Mouse (Mus musculus): ENCODE data around the gene Olfr1199. TPM values are rescaled to one million over a fixed set of nuclear protein-coding genes. Genes with fewer than 3 reads are reported as not detected.

The Olfr1199 gene
- polyA plus RNA-seq (2014; fragmentation: Illumina TruSeq; extraction: RNeasy Lipid Tissue Mini Kit (QIAGEN cat#74804); ENCODE audit: low read depth, low replicate concordance): not detected

DNA sequence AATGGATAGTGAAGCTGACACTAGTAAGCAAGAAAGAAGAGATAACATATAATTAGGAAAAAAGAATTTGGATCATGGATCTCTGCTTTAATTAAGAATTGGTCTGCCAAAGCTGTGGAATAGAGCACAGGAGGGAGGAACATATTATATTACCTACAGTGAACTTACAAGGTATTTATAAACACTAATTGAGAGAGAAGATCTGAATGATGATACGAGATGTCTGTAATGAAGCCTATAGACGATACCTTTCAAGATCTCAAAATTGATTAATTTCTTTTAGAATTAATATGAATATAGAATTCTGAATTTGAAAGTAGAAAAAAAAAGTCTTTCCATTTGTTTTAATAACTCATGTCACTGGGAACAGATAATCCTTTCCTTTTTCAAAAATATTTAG is at the start of gene Olfr1199:
Olfr1199 (minus strand) TSS at position 101 of the 400 bp plus-strand sequence.

DNA sequence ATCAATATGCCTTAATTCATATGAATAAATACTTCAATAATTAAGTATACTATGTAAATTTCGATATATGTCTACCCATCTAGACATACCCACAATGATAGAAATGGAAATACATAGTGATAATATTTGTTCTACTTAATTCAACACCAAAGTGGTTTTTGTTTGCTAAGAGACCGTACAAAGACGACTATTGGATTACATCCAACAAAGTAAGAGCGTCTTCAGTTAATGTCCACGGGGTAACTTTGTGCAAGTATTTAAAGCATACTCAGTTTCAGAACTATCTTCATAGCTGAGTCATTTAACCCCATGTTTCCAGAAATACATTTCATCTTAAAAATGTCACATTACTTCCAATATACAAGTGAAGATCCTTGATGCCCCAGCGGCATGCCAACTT is 32.5 kb upstream of the Olfr1199 start, which contains the start of gene Olfr1201:
Olfr1201 (plus strand) TSS at position 301 of the 400 bp plus-strand sequence.

DNA sequence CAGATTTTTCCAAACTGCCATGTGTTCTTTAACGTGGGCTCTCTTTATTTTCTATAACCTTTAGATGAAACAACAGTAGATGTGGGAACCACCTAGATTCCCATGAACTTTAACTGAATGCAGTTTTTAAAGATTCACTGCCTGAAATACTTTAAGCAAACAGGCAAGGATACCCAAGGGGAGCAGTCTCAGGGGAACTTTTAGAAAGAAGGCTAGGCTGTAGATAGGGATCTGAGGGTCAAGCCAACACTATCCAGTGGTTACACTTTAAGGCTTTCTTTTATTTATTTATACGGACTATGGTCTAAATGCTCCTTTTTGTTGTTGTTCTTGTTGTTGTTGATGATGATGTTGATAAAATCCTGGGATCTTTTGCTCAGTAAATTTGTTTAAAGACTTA is 10.1 kb upstream of the Olfr1199 start, which contains the start of gene Olfr1200:
Olfr1200 (minus strand) TSS at position 101 of the 400 bp plus-strand sequence.

DNA sequence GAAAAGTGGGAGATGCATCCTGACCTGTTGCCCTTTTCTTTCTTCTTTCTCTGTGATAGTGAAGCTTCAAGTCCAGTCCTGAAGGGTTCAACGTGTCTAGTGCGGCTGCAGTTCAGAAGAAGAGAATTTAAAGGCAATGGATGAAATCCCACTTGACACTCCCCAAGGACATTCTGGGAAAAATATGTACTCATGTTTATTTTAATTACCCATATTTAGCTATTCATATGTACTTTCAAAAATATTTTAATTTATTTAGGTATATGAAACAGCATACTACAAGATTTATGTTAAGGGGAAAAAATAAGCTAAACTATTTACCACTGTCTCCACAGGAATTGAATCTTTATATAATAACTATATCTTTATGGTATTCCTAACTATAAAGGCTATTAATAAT is 9.0 kb downstream of the Olfr1199 start, which contains the start of gene Olfr1198:
Olfr1198 (minus strand) TSS at position 101 of the 400 bp plus-strand sequence.

DNA sequence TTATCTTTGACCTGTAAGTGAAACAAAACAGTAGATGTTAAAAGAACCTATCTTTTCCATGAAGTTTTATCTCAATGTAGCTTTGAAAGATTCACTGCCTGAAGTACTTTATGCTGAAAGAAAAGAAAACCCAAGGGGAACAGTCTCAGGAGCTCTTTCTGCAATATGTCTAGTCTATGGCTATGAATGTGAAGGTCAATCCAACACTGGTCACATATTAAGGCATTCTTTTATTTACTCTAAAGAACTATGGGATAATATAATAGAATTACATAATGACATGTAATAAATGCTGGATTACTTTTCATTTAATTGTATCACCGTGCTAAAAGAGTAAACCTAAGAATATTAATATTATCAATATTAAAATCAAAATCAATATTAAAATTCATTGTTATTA is 28.0 kb downstream of the Olfr1199 start, which contains the start of gene Olfr1197:
Olfr1197 (minus strand) TSS at position 101 of the 400 bp plus-strand sequence.

DNA sequence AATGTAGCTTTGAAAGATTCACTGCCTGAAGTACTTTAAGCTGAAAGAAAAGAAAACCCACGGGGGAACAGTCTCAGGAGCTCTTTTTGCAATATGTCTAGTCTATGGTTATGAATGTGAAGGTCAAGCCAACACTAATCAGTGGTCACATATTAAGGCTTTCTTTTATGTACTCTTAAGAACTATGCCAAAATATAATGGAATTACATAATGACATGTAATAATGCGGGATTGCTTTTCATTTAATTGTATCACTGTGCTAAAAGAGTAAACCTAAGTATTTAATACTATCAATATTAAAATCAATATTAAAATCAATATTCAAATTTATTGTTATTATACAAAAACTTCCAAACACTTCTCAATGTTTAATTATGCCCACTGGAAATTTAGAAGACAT is 55.8 kb downstream of the Olfr1199 start, which contains the start of gene Olfr1196:
Olfr1196 (minus strand) TSS at position 101 of the 400 bp plus-strand sequence.

Other genes starting within 250 kb of the Olfr1199 start
- gene Olfr1186, start 241.9 kb downstream of the Olfr1199 start, polyA plus RNA-seq (2014; fragmentation: Illumina TruSeq; extraction: RNeasy Lipid Tissue Mini Kit (QIAGEN cat#74804); ENCODE audit: low read depth, low replicate concordance): not detected
- not detected for gene Olfr1188, start 203.5 kb downstream of the Olfr1199 start, polyA plus RNA-seq (2014; fragmentation: Illumina TruSeq; extraction: RNeasy Lipid Tissue Mini Kit (QIAGEN cat#74804); ENCODE audit: low read depth, low replicate concordance)
- not detected for gene Olfr1189, start 174.0 kb downstream of the Olfr1199 start, polyA plus RNA-seq (2014; fragmentation: Illumina TruSeq; extraction: RNeasy Lipid Tissue Mini Kit (QIAGEN cat#74804); ENCODE audit: low read depth, low replicate concordance)
- not detected for gene Olfr1191-ps1, start 119.9 kb downstream of the Olfr1199 start, polyA plus RNA-seq (2014; fragmentation: Illumina TruSeq; extraction: RNeasy Lipid Tissue Mini Kit (QIAGEN cat#74804); ENCODE audit: low read depth, low replicate concordance)
- not detected for gene Olfr1192-ps1, start 112.0 kb downstream of the Olfr1199 start, polyA plus RNA-seq (2014; fragmentation: Illumina TruSeq; extraction: RNeasy Lipid Tissue Mini Kit (QIAGEN cat#74804); ENCODE audit: low read depth, low replicate concordance)
- gene Olfr1193, start 84.8 kb downstream of the Olfr1199 start, polyA plus RNA-seq (2014; fragmentation: Illumina TruSeq; extraction: RNeasy Lipid Tissue Mini Kit (QIAGEN cat#74804); ENCODE audit: low read depth, low replicate concordance): not detected
- gene Olfr1195, start 71.3 kb downstream of the Olfr1199 start, polyA plus RNA-seq (2014; fragmentation: Illumina TruSeq; extraction: RNeasy Lipid Tissue Mini Kit (QIAGEN cat#74804); ENCODE audit: low read depth, low replicate concordance): not detected
- gene Olfr1196, start 55.9 kb downstream of the Olfr1199 start, polyA plus RNA-seq (2014; fragmentation: Illumina TruSeq; extraction: RNeasy Lipid Tissue Mini Kit (QIAGEN cat#74804); ENCODE audit: low read depth, low replicate concordance): not detected
- gene Olfr1197, start 28.1 kb downstream of the Olfr1199 start, polyA plus RNA-seq (2014; fragmentation: Illumina TruSeq; extraction: RNeasy Lipid Tissue Mini Kit (QIAGEN cat#74804); ENCODE audit: low read depth, low replicate concordance): not detected
- gene Olfr1198, start 9.1 kb downstream of the Olfr1199 start, polyA plus RNA-seq (2014; fragmentation: Illumina TruSeq; extraction: RNeasy Lipid Tissue Mini Kit (QIAGEN cat#74804); ENCODE audit: low read depth, low replicate concordance): not detected
- gene Olfr1200, start 10.0 kb upstream of the Olfr1199 start, polyA plus RNA-seq (2014; fragmentation: Illumina TruSeq; extraction: RNeasy Lipid Tissue Mini Kit (QIAGEN cat#74804); ENCODE audit: low read depth, low replicate concordance): not detected
- not detected for gene Olfr1201, start 32.6 kb upstream of the Olfr1199 start, polyA plus RNA-seq (2014; fragmentation: Illumina TruSeq; extraction: RNeasy Lipid Tissue Mini Kit (QIAGEN cat#74804); ENCODE audit: low read depth, low replicate concordance)
- not detected for gene Olfr1202, start 54.0 kb upstream of the Olfr1199 start, polyA plus RNA-seq (2014; fragmentation: Illumina TruSeq; extraction: RNeasy Lipid Tissue Mini Kit (QIAGEN cat#74804); ENCODE audit: low read depth, low replicate concordance)
- not detected for gene Olfr1205, start 69.3 kb upstream of the Olfr1199 start, polyA plus RNA-seq (2014; fragmentation: Illumina TruSeq; extraction: RNeasy Lipid Tissue Mini Kit (QIAGEN cat#74804); ENCODE audit: low read depth, low replicate concordance)
- gene Olfr1204, start 88.8 kb upstream of the Olfr1199 start, polyA plus RNA-seq (2014; fragmentation: Illumina TruSeq; extraction: RNeasy Lipid Tissue Mini Kit (QIAGEN cat#74804); ENCODE audit: low read depth, low replicate concordance): not detected
- gene Olfr1206, start 102.8 kb upstream of the Olfr1199 start, polyA plus RNA-seq (2014; fragmentation: Illumina TruSeq; extraction: RNeasy Lipid Tissue Mini Kit (QIAGEN cat#74804); ENCODE audit: low read depth, low replicate concordance): not detected
- gene Olfr1208, start 141.8 kb upstream of the Olfr1199 start, polyA plus RNA-seq (2014; fragmentation: Illumina TruSeq; extraction: RNeasy Lipid Tissue Mini Kit (QIAGEN cat#74804); ENCODE audit: low read depth, low replicate concordance): not detected
- gene Olfr1209, start 154.7 kb upstream of the Olfr1199 start, polyA plus RNA-seq (2014; fragmentation: Illumina TruSeq; extraction: RNeasy Lipid Tissue Mini Kit (QIAGEN cat#74804); ENCODE audit: low read depth, low replicate concordance): not detected
- gene Olfr1211, start 177.6 kb upstream of the Olfr1199 start, polyA plus RNA-seq (2014; fragmentation: Illumina TruSeq; extraction: RNeasy Lipid Tissue Mini Kit (QIAGEN cat#74804); ENCODE audit: low read depth, low replicate concordance): not detected
- not detected for gene Olfr1212, start 193.5 kb upstream of the Olfr1199 start, polyA plus RNA-seq (2014; fragmentation: Illumina TruSeq; extraction: RNeasy Lipid Tissue Mini Kit (QIAGEN cat#74804); ENCODE audit: low read depth, low replicate concordance)
- not detected for gene Gm13762, start 219.8 kb upstream of the Olfr1199 start, polyA plus RNA-seq (2014; fragmentation: Illumina TruSeq; extraction: RNeasy Lipid Tissue Mini Kit (QIAGEN cat#74804); ENCODE audit: low read depth, low replicate concordance)
- not detected for gene Olfr1214, start 232.2 kb upstream of the Olfr1199 start, polyA plus RNA-seq (2014; fragmentation: Illumina TruSeq; extraction: RNeasy Lipid Tissue Mini Kit (QIAGEN cat#74804); ENCODE audit: low read depth, low replicate concordance)
- not detected for gene Olfr1215, start 246.5 kb upstream of the Olfr1199 start, polyA plus RNA-seq (2014; fragmentation: Illumina TruSeq; extraction: RNeasy Lipid Tissue Mini Kit (QIAGEN cat#74804); ENCODE audit: low read depth, low replicate concordance)

Measured in adrenal gland, adult 10 weeks (tissue).